Mouse (Mus musculus) right cerebral cortex, postnatal 10 days (tissue): ENCODE results near the gene Mvd.

Source experiments
- DNase-seq, 2 experiments: peaks; one replicate each; pipeline ENCODE4 v3.0.0; 2021; ENCODE audit warnings: low spot score in 2 of 2

The Mvd gene

DNA sequence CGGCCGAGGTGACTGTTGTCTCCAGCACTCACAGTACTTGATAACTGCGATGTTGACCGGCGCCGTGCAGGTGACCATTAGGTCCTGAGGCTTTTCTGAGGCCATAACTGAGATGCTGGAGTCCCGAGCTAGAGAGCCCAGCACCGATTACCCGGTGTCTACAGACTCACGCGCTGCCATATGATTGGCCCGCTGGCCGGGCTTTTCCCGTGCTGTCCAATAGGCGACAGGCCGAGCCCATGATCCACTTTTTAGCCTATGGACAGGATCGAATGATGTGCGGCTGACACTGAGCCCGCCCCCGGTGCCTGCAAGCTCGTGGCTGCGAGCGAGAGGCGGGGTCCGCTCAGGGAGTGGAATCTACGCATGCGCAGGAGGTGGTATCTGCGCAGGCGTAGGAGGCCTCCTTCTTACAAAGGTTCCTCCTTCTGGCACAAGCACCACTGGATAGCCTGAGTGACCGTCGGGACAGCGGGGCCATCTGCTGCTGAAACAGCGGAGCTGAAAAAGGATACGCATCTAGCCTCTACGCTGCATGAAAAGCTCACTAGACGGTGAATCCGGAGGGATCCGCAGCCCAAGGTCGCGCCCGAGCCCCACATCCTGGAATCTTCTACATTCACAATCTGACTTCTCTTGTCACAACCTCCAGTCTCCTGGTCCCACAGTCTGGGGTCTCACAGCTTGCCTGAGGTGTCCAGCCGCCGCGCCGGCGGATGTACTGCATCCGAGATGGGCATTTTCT lies at the start of gene Mvd:
Gene Mvd, minus strand, starts transcription at position 161 of the 745 bp plus-strand sequence.
- peak; percentile 100 for DNase-seq

DNA sequence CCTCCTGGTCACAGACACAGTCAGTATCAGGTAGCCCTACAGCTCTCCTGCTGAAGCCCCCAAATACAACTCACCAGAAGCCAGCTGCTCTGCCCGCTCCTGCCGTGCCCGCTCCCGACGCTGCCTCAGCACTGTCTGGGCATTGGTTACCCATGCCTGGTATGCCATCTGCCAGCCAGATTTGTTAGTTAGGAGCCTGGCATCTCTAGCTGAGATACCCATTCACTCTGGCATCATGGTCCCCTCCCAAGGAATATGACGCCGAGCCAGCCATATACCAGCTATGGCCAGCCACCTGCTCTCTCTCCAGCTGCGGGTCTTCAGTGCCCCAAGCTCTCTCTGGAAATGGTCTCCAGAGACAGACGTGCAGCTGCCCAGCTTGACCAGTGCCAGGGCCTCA lies 45.2 kb upstream of the Mvd start:
- no peak for DNase-seq

DNA sequence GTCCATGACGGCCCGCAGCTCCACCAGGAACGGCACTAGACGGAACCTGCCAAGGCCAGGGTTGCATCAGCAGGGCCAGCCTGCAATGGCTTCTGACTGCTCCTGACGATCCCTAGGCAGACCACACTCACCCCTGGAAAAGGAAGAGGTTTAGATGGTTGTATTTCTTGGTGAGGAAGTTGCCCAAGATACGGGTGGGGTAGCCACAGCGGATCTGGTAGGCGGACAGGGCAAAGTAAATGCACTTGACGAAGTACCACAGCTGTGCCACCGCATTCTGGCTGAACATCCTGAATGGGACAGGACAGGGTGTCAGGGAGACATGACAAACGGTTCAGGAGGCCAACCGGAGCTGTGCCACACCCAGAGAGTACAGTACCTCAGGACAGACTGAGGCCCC lies 41.6 kb upstream of the Mvd start:
- DNase-seq = no peak

DNA sequence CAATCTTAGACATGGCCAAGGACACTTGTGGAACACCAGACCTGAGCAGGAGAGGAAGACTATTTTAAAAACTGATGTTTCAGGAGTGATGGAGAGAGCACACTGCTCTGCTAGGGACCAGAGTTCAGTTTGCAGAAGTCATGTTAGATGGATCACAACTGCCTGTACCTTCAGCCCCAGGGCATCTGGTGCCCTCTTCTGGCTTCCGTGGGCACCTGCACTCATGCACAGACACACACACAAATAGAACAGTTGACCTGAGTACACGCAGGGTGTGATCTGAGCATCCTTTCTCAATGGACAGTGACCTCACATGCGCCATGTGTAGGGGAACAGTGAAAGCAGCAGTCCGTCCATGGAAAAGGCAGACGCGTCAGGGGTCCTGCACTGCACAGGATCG lies 40.7 kb upstream of the Mvd start:
- no peak for DNase-seq

DNA sequence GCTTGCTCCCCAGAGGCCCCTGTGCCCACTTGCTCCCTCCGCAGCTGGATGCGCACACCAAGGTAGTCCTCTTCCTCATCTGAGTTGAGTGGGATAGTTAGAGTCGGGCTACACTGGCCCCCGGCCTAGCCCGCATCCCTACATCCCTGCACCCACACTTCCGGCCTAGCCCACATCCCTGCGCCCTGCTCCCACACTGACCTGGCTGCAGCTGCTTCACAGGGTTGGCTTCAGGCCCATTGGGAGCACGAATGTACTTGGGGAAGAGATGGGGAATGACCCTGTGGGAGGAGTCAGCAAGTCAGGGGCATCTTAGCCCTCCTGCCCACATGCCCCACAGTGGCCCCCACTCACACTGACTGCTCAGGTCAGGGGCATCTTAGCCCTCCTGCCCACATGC lies 39.2 kb upstream of the Mvd start:
- DNase-seq = no peak

DNA sequence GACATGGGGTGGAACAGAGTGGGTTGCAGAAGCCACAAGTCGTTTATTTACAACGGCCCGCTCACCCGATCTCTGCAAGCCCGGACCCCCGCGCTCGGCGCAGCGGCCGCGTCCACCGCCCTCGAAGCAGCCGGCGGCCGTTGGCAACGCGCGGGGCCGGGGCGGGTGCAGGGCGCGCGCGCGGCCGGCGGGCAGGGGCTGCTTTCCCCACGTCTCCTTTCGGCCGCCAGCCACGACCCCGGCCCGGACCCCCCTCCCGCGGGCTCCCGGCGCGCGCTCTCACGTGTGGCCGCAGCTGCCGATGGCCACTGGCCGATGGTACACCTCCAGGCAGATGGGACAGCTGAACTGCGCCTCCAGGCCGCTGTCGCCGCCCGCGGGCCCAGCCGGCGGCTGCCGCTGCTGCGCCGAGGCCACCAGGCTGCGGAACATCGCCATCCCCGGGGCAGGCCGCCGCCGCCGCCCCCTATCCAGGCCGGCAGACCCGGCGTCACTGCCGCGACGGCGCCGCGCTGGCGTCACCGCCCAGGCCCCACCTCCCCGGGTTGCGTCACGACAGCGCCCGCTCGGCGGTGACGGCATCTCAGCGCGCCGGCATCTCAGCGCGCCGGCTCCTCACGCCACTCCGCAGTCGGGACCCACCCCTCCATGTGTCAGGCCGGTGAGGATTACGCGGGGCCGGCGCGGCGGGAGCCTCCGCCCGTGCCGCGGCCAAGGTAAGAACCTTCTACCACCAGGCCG lies 32.5 kb upstream of the Mvd start, which contains the start of the genes Rnf166 and Ctu2:
Gene Rnf166, minus strand, starts transcription at position 485 of the 741 bp plus-strand sequence.
Gene Ctu2, plus strand, starts transcription at position 564 of the 741 bp plus-strand sequence.
- DNase-seq = peak; percentile 94 to 96

DNA sequence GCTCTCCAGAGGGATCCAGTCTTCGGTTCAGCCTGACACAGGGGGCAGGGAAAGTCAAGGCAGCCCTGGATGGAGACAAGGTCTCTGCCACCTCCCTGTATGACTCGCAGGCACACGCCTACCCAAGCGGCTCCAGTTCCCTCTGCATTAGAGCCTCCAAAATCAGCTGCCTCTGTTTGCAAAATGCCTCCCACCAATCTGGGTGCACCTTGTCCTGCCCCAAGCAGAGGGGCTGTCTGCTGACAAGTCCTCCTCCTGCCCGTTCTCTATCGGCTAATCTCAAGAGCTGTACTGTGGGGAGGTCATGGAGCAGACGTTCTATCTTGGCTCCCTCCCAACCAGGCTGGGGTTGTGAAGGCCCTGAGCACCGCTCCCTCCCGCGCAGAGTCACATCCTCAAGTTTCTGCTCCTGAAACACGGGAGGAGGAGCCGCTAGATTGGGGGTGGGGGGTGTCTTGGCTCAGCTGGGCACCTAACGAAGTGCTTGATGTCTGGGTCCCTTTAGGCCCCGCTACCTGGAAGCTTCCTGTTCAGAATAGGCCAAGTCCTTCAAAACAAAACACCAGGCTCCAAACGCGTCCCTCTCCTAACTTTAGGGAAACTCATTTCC lies 31.8 kb upstream of the Mvd start:
- DNase-seq = peak in 1 of 2 experiments; percentile 66

DNA sequence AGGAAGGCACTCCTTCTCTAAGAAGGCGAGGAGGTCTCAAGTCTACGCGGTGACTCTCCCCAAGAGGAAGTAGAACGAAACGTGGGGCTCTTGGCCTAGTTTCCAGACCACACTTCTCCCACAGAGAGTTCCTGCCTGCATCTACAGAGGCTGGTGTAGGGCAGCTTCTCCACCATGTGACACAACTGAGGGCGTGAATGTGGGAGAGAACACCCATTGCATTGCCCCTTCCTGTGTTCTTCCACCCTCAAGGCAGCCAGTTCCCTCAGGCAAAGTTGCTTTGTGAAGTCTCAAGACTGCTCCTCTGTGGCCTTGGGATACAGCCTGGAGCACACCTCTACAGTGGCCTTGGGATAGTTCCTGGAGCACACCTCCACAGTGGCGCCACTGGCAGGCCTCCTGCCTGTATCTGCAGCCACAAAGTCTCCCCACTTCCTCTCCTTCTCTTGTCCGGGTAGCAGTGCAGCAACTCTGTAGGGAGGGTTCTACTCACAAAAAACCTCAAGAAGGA lies 30.7 kb upstream of the Mvd start:
- DNase-seq = no peak

DNA sequence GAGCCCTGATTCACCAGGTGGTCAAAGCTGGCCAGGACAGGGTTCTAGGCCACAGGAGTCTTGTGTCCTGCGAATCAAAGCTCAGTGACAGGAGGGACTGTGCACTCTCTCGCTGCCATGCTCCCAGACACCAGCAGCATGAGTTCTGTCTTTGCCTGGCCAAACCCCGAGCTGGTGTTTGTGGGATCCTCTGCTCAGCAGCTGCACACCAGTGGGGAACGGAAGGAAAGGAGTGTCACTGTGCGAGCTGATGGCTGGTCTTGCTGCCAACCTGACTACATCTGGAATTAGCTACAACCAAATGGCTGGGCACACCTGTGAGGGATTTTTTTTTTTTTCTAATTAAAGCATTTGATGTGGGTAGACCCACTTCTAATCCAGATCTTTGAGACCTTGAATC lies 27.5 kb upstream of the Mvd start:
- no peak for DNase-seq

DNA sequence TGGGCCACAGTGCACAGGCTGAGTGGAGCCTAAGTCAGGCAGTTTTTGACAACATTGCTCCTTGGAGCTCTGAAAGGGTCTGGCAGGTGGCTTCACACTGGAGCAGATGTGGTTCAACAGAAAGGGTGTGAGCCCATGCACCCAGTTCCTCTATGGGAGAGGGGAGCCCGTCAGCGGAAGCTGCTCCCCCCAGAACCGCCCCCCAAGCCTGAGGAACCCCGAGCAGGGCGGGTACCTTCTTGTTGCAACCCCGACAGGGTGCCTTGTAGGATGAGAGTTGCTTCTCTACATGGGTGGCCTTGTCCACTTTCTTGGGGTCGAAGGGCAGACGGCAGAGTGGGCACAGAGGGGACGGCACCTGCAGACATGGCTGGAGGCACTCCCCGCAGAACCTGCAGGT lies 26.7 kb upstream of the Mvd start:
- no peak for DNase-seq

DNA sequence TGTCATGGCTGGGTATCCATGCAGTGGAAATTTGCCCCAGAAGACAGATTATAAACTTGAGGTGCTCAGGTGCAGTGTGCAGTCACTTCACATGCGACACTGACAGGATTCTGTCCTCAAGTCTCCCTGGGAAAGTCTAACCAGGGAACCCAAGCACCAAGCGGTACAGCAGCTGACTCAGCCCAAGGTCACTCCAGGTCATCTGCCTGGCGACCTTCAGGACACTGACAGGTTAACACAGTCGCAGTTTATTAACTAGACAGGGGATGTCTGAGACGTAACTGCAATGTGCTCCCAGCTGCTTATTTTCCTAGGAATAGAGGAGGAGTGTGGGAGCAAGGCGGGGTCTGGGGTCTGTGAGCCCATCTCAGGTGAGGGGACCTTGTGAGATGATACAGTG lies 26.2 kb upstream of the Mvd start:
- no peak for DNase-seq

DNA sequence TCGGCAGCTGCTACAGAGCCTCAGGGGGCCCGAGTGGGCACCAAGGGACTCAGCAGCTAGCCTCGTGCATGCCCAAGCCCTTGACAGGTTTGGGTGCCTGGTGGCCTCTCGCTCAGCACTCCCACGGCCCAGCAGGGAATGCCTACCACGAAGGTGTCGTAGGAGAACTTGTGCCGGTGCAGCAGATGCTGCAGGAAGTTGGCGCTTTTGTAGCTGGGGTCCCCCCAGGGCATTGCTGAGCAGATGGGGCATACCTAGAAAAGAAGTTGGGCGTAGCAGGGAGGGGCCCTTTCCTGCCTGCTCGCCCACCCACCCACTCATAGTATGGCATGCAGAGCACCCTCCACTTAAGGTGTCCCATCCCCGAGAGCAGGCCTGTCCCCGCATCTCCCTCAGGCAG lies 24.6 kb upstream of the Mvd start:
- no peak for DNase-seq

DNA sequence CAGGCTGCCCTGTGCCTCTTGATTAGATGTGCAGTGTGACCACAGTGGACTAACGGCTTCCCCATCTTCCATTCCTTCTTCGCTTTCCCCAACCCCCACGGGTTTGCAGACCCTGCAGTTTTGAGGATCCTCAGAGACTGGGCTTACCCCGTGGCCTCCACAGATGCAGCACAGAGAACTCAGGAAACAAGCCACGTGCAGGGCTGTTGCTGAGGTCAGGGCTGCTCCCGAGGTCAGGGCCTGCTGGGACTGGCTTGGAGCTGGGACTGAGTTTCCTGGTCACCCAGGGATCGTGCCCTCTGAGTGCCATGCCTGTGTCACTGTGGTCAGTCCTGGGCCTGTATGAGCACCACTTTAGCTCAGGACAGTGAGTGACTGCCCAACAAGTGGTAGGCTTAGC lies 21.8 kb upstream of the Mvd start:
- DNase-seq = no peak

DNA sequence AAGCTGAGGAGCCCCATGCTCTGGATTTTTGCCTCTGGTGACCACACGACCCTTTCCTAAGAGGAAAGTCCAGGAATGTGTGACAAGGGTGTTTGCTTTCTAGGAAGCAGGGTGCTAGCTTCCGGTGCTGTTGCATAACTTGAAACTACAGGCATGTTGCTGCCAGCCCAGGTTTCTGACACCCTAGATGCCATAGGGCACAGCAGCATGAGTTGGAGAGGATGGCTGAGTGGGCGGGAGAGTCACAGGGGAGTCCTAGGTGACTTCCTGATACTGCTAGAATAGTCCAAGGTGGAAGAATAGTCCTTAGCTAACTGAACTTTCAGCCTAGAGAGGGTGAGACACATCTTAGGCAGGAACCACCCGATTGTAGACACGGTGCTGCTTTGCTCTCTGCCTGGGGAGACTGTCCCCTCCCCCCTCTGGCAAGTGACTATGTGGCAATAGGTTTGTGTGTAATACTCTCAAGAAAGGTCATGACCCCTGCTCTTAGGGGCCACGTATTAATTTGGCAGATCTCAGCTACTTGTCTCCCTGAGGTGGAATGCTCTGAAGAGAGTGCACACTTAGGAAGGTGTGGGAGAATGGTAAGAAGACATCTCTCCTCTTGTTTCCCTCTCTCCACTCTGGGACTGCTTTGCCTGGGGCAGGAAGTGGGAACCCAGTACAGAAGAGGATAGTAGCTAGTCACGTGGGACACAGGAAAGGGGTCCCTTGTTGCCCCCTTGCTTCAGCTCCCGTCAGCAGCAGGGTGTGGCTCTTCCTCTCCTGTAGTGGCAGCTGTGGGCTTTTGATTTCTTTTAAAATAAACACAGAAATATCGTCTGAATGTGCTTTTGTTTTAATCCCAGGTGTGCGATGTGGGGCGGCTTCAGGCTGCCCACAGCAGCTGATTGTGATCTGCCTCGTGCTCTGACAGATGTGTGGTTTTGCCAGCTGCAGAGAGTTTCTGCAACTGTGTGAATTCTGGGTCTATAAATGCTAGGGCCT lies 20.7 kb upstream of the Mvd start:
- DNase-seq = no peak

DNA sequence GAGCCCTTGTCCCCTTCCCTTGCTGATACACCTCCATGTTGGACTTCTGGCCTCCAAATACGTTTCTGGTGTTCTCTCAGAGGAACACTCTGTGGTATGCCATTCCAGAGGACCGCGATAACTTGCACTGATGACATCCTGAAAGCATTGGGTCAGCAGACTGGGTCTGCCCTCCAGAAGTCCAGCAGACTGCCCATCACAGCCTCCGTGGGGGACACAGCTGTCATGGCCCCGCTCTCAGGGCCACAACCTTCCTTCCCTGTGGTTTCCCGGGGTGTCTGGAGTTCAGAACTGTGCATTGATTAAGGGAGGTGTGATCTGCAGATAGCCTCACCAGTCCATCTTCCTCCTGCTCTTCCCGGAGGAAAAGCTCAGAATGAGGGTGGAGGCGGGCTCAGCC lies 19.3 kb upstream of the Mvd start:
- no peak for DNase-seq

DNA sequence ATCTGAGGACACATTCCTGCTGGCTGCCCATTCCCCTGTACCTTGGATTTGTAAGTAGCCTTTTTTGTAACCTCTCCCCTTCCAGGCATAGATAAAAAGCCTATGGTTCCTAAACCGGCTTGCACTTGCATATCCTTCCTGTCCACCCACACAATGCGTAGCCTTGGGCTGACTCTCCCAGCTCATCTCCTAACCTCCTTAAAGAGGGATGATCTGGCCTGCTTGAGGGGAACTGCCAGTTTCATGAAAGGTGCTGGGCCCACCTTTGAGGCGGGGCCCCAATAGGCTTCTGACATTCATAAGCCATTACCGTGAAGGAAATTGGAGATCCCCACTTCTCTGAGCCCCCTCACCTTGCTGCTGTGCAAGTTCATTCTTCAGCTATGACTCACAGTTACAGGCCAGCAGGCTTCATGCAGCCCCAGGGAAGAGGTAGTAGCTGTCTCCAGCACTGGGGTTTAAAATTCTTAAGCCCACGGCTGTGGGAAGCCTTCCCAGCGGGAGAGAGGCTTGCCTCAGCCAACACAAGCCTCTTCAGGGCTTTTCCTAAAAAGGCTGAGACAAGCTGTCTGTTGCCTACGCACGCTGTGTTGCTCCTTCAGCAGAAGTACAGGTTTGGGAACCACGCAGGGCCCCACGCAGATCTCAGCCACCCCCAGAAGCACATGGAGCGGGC lies 18.4 kb upstream of the Mvd start:
- no peak for DNase-seq

DNA sequence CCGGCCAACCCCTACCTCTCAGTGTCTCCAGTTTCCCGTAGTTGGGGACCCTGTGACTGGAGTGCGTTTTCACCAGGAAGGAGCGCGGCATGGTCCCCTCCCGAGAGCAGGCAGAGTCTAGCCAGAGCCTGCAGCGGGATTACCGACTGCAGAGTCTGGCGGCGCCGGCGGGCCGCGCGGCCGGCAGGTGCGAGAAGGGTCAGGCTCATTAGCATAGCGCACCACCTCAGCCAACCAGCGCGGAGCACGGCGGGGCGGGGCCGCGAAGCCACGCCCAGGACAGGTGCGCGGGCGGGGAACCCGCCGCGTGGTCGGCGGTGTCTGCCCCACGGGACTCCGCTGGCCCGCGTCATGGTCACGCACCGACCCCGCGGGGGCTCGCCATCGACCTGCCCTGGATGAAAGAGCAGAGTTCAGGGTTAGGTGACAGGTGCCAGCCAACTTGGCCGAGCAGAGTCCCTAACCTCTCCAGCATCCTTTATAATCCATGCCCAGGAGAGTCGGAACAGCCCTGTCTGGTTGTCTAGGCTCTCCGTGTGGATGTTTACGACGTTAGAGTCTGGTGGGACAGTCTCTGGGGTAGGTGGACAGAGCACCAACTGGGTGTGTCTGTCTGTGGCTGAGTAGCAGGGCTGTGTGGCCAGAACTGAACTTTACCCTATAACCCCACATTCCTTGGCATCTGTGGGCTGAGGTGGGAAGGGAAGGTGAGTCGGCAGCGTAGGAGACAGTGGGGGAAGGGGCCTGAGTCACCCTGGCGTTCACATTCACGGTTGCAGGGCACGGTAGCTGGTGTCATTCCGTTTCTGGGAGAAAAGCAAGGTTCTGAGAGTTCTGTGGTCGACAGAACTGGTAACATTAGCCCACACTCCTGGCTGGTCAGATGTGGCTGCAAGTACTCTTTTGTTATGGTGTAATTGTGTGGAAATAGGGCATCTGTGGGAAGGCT lies 17.6 kb upstream of the Mvd start, which contains the start of gene Snai3:
Gene Snai3, minus strand, starts transcription at position 210 of the 949 bp plus-strand sequence.
- DNase-seq = no peak

DNA sequence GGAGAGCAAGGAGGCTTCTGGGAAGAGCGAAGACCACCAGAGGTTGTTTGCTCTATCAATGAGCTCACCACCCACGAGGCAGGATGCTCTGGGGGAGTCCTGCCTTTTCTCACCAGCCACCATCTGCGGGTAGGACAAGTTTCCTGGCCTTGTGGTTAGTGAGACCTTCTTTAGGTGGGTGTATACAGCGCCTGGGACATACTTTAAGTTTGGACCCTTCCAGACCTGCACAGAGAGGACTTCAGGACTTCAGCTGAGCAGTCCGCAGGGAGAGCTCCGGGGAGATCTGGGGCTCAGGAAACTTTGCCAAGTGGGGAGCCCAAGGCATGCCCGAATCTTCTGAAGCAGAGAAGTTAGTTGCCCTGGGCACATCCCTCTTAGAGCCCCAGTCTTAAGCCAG lies 16.8 kb upstream of the Mvd start:
- no peak for DNase-seq

DNA sequence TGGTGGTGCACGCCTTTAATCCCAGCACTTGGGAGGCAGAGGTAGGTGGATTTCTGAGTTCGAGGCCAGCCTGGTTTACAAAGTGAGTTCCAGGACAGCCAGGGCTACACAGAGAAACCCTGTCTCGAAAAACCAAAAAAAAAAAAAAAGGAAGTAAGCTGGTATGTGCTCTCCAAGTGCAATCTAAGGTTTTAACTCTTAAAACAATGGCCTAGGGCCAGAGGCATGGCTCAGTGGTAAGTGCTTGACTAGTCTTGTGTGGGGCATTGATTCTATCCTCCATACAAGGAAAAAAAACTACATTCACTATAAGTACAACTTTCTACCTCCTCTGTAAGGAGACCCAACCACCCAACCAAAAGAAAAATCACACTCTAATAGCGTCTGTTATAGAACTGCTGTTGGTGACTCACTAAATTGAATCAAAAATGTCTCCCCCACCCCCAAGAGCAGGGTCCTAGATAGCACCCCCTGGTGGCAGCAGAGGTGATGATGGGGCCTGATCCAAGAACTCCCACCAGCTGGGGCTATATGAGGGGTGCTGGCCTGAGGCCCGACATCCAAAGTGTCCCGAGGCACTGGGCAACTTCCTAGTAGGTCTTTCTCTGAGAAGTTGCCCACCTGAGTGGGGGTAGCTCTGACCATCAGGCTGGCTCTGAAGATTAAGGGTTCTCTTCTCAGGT lies 16.1 kb upstream of the Mvd start:
- DNase-seq = no peak
